Mouse (Mus musculus) left cerebral cortex, postnatal 36 days (tissue): ENCODE measurements around the gene Asb16. TPM values are rescaled to one million over a fixed set of nuclear protein-coding genes. Genes with fewer than 3 reads are reported as not detected.
A peak's percentile ranks its signal among the peaks of the same experiment; 100 is the strongest.

Experiments
- DNase-seq, 2 experiments: peaks; one replicate each; pipeline ENCODE4 v3.0.0; 2021 to 2022; ENCODE audit warnings: low spot score in 2 of 2, mixed read lengths in 1 of 2
- intact Hi-C: fragments of 180-260 bp; cut with DNase I; formaldehyde crosslinking; loops from one replicate; pipeline ENCODE4 v1.15.1; 2025
- microRNA-seq: library from miRNA; unstranded; fragments of <30 nt; microRNA quantifications from one replicate; pipeline ENCODE4 v1.2.0, GENCODE M21; 2022
- total RNA-seq, 2 experiments: library from RNA; stranded (reverse); gene quantifications; 2 replicates each; pipeline ENCODE4 v1.2.3; 2021

Asb16 gene
- total RNA-seq, 2 experiments from 2014 or later = 1.2 to 1.7 TPM

DNA sequence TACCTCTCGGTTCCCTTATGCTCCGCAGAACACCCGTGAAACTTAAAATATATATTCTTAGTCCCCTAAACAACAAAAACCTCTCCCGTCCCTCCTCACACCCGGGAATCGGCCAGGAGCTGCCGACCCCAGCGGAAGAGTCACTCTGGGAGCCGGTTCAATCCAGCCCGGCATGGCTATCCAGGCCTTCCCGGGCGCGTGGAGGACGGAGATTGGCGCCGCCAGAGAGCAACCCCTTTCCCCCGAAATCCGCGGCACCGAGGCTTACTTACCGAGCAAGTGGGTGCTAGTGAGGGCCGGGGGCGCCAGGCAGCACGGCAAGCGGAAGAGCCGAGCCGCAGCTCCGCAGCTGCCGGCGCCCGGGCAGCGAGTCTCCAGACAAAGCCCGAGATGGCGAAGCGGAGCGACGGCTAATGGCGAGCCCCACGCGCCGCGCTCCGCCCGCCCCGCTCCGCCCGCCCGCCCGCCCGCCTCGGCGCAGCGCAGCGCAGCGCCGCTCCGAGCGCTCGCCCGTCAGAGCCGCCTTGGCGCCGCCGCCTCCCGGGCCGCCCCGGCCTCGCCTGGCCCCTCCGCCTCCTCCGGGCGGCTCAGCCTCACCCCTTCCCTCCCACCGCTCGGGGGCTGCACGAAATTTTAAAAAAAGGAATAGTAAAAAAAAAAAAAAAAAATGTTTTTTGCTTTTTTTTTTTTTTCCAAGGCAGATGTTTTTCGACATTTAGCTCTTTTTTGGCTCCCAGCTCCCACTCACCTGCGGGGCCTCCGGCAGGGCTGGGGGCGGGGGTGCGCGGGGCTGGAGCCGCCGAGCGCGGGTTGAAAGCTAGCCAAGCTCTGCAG, 50.2 kb downstream of the Asb16 start:
- DNase-seq = peak; percentile 64 to 65
- intact Hi-C loops = no loop called here

DNA sequence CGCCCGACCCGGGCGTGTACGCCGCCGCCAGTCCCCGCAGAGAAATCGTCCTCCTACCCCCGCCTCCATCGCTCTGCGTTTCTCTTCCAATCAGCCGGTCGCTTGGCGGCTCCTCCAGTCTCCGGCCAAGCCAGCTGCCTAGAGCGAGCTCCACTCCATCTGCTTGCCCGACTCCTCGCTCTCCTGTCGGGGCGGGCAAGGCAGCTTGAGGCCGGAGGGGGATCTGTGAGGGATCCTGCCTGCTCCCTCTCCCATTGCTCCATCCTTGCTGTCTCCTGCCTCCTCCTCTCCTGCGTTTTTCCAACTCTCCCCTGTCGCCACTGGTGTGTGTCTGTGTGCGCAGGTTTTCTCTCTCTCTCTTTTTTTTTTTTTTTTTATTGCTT, 50.9 kb downstream of the Asb16 start, which contains the start of gene Ubtf:
Gene Ubtf (minus strand): TSS at position 333 of the 383 bp plus-strand sequence.
- intact Hi-C loops = no loop called here
- DNase-seq = peak; percentile 82 to 86

DNA sequence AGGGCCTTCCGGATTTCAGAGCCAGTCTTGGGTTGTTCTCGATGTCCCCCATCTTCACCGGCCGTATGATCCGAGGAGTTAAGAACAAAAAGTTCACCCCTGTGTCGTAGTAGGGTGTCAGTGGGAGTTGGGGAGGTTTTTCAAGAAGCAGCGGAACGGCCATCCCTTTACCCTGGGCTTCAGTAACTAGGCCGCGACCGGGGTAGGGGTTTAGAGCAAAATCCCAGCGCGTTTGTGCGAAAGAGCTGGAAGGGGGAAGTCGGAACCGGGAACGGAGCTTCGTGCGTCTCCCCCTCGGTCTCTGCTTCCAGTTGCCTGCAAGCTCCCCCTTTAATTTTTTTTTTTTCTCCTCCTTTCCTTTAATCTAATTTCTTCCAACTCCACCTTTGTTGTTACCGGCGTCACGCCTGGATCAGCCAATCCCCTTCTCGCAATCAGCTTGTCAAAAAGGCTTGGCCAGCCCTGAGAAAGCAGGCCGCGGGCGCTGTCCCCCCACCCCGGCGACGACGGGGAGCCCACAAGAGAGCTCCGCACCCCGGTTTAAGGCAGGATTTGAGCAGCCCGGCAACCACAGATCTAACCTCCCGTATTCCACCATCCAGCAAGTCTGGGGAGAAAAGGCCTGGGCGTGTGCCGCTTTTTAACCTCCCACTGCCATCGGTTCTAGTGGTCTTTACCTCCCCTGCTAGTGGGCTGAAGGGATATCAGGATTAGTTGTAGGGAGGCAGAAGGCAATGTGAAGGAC, 51.6 kb downstream of the Asb16 start:
- intact Hi-C loops = loop anchor here (1.0 kb wide), 1 partner anchor 74 kb away; no protein-coding TSS in a partner anchor
- DNase-seq = peak; percentile 90 to 91

DNA sequence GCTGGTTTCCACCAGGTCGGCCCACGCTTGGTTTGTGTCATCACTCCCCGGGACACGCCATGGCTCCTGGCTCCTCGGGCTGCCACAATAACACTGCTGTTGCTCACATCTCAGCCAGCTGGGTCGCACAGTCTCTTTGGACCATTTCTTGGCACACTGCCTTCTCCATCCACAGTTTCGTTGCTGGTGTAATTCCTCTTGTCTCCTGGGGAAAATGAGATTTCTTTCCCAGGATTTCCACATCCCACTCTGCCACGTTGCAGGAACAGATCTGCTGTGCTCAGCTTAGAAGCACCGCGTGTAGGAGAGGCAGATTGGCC, 52.1 kb downstream of the Asb16 start:
- intact Hi-C loops = loop anchor here (1.0 kb wide), 1 partner anchor 74 kb away; no protein-coding TSS in a partner anchor
- peak; percentile 73 to 81 for DNase-seq

DNA sequence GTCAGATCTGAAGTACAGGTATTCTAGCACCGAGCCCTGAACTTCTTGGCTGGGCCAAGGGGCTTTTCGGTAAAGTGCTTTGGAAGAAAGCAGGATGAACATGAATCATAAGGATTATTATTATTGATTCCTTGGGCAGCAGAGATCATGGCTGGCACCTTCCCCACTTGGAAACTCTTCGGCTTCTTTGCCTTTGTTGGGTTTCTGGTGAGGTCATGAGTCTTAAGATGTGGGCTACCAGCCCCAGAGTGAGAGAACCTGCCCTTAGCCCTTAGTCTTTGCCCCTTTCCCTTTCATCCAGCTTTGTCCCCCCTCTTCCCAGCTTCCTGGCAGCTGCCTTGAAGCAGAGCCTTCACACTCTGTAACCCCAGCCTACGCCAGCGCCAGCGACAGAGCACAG, 53.4 kb downstream of the Asb16 start:
- intact Hi-C loops = no loop called here
- no peak for DNase-seq

DNA sequence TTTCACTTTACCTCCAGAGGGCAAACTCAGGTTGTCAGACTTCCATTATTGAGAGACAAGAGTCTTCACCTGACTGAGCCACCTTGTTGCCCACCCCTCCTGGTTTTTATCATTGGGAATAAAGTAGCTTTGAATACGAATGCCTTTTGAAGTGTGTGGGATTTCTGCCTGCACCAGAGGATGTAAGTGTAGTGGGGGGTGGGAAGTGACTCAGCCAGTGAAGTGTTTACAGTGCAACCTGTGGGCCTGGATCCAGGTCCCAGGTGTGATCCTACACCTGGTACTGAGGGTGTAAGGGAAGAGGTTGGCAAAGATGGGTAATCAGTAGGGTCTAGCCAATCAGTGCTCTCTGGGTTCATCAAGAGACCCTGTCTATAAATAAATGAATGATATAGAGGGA, 55.0 kb downstream of the Asb16 start:
- intact Hi-C loops = no loop called here
- DNase-seq = no peak

DNA sequence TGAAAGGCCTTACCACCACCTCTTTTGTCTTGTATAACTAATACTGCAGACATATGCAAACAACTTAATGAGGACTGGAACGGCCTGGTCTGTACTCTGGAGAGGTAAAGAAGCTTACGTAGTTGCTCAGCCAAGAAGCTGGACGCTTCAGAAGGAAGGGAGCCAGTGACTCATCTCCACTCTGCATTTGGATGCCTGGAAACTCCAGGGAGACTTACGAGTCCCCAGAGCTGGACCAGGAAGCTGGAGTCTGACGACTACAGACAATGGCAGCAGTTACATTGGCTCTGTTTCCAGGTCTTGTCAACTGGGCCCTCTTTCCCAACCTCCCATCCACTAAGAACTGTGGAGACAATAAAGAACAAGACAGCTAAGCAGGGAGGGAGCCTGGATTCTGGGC, 58.7 kb downstream of the Asb16 start:
- intact Hi-C loops = no loop called here

DNA sequence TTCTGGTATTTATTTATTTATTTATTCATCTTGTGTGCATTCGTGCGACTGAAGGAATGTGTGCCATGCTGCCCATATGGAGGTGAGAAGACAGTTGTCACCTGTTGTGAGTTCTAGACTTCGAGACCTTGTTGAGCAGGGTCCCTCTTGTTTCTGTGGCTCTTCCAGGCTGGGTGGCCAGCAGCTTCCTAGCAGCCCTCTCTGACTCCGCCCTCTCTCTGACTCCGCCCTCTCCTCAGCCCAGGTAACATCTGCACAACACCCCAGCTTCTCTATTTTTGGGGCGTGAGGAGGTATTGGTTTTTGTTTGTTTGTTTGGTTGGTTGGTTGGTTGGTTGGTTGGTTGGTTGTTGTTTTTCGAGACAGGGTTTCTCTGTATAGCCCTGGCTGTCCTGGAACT, 59.3 kb downstream of the Asb16 start:
- intact Hi-C loops = no loop called here
- DNase-seq = no peak

More for the DNA sequence above, 58.7 kb downstream of the Asb16 start:
- no peak for DNase-seq

Small RNA genes within 50 kb of the gene (microRNA-seq; reads per million reads assigned to microRNA genes)
- 5.6 reads per million, percentile 19 among the genes with 10 or more reads in this experiment for gene Mir8101

Other genes starting within 250 kb of the Asb16 start
- 10 to 100 TPM; 69.0 to 85.2 TPM for gene Mpp3, start 240.3 kb upstream of the Asb16 start, total RNA-seq
- under 1 TPM in 1 of 2 experiments, not detected in 1; 0.32 TPM for gene Cd300lg, start 227.2 kb upstream of the Asb16 start, total RNA-seq
- 100 to 1,000 TPM; 148 to 157 TPM for gene Mpp2, start 180.2 kb upstream of the Asb16 start, total RNA-seq
- gene Ppy, start 167.4 kb upstream of the Asb16 start, total RNA-seq = not detected
- gene Pyy, start 160.9 kb upstream of the Asb16 start, total RNA-seq = not detected
- gene Nags, start 123.2 kb upstream of the Asb16 start, total RNA-seq = not detected
- gene Tmem101, start 112.3 kb upstream of the Asb16 start, total RNA-seq = 10 to 100 TPM; 24.2 to 27.3 TPM
- gene Lsm12, start 83.4 kb upstream of the Asb16 start, total RNA-seq = 10 to 100 TPM; 58.0 to 58.7 TPM
- gene G6pc3, start 79.1 kb upstream of the Asb16 start, total RNA-seq = 10 to 100 TPM; 56.1 to 67.2 TPM
- gene Hdac5, start 38.6 kb upstream of the Asb16 start, total RNA-seq = 100 to 1,000 TPM; 270 to 275 TPM
- gene BC030867, start 19.9 kb upstream of the Asb16 start, total RNA-seq = 1 to 10 TPM; 1.2 TPM
- 10 to 100 TPM; 70.8 to 77.7 TPM for gene Tmub2, start 16.2 kb downstream of the Asb16 start, total RNA-seq
- gene Atxn7l3, start 27.9 kb downstream of the Asb16 start, total RNA-seq = 100 to 1,000 TPM; 227 to 258 TPM
- gene Ubtf, start 51.0 kb downstream of the Asb16 start, total RNA-seq = 100 to 1,000 TPM; 114 to 125 TPM
- under 1 TPM; 0.39 to 0.50 TPM for gene Slc4a1, start 97.5 kb downstream of the Asb16 start, total RNA-seq
- gene Rundc3a, start 124.7 kb downstream of the Asb16 start, total RNA-seq = 100 to 1,000 TPM; 469 to 527 TPM
- gene Slc25a39, start 139.2 kb downstream of the Asb16 start, total RNA-seq = 10 to 100 TPM; 56.7 to 64.8 TPM
- 10 to 100 TPM; 58.3 to 60.1 TPM for gene Grn, start 161.6 kb downstream of the Asb16 start, total RNA-seq
- 100 to 1,000 TPM; 116 to 117 TPM for gene Fam171a2, start 178.9 kb downstream of the Asb16 start, total RNA-seq
- gene Itga2b, start 201.4 kb downstream of the Asb16 start, total RNA-seq = 1 to 10 TPM; 2.5 to 2.7 TPM